Mouse (Mus musculus) forebrain, embryonic 11.5 days (tissue): ENCODE measurements around the gene Hspe1. TPM values are rescaled to one million over a fixed set of nuclear protein-coding genes. Genes with fewer than 3 reads are reported as not detected.
"Not testable (repeated sequence)": the region's sequence is repeated elsewhere in the genome, so short reads cannot be mapped to it uniquely, and the experiment has no call there.

ENCODE experiments used
- ATAC-seq: fragments of 200-750 bp; cut with Nextera tagmentation; replicated peaks from 2 replicates; pipeline ENCODE4 v1.8.0; 2017; ENCODE audit warnings: moderate TSS enrichment; ENCODE audit not compliant: low FRiP score
- DNase-seq: peaks from one replicate; pipeline ENCODE4 v3.0.0-alpha.2; 2017; ENCODE audit warnings: low spot score
- H3K27ac ChIP-seq: fragments of 300-500 bp; sonication (generic); 2 replicates; pipeline ENCODE4 v1.5.1; 2014; ENCODE audit warnings: low read depth, low read length
- H3K27me3 ChIP-seq: fragments of 300-500 bp; sonication (generic); 2 replicates; pipeline ENCODE4 v1.6.1; 2014; ENCODE audit warnings: mild to moderate bottlenecking, low read length, mixed read lengths; ENCODE audit not compliant: control insufficient read depth, insufficient read depth
- H3K36me3 ChIP-seq: fragments of 300-500 bp; sonication (generic); 2 replicates; pipeline ENCODE4 v1.6.1; 2014; ENCODE audit warnings: mild to moderate bottlenecking, low read length, moderate library complexity, mixed read lengths; ENCODE audit not compliant: control insufficient read depth, insufficient read depth
- H3K4me1 ChIP-seq: fragments of 300-500 bp; sonication (generic); replicated peaks from 2 replicates; pipeline ENCODE4 v1.6.1; 2014; ENCODE audit warnings: low read length, mixed read lengths; ENCODE audit not compliant: control insufficient read depth, insufficient read depth
- H3K4me2 ChIP-seq: fragments of 300-500 bp; sonication (generic); 2 replicates; pipeline ENCODE4 v1.6.1; 2014; ENCODE audit warnings: low read depth, mild to moderate bottlenecking, low read length, moderate library complexity, mixed read lengths; ENCODE audit not compliant: severe bottlenecking
- H3K4me3 ChIP-seq: fragments of 300-500 bp; sonication (generic); 2 replicates; pipeline ENCODE4 v1.5.1; 2014; ENCODE audit warnings: low read depth, low read length
- H3K9ac ChIP-seq: fragments of 300-500 bp; sonication (generic); 2 replicates; pipeline ENCODE4 v1.6.1; 2014; ENCODE audit warnings: low read length
- H3K9me3 ChIP-seq: fragments of 300-500 bp; sonication (generic); 2 replicates; pipeline ENCODE4 v1.6.1; 2016; ENCODE audit warnings: low read length, mixed read lengths; ENCODE audit not compliant: control insufficient read depth
- WGBS: fragments of 180-500 bp; shearing (Covaris S2); extraction: QIAGEN DNeasy Blood & Tissue Kit; methylation state at CpG from one replicate; pipeline ENCODE4 v1.1.7; 2014; 5-methylcytosine and 5-hydroxymethylcytosine counted together
- polyA plus RNA-seq: library from polyadenylated mRNA; unstranded; fragments of >200 nt; fragmentation: Nextera tagmentation; extraction: Ambion mirVana; gene quantifications from 2 replicates; pipeline ENCODE4 v1.2.1, GENCODE M21; 2014

The Hspe1 gene
- polyA plus RNA-seq, 1 experiment from 2014 or later, result 507 TPM

DNA sequence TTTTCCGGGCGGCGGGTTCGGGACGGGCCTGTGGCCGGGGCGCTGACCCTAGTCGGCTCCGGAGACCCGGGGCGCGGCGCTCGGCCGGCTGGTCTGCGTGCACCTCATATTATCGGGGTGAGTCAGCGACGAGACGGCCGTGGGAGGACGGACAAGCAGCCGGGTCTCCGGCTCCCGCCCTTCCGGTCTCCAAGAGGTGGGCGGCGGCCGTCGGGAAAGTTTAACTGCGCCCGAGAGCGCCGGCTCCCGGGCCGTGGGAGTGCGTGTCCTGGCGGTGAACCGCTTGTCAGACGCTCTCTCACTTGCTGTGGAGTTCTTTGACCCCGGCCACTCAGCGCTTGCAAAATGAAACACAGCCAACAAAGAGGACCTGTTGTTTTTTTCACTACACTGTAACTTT, 34.9 kb upstream of the Hspe1 start:
- Histone ChIP-seq H3K4me1 (peaks cover 10% of the 10 kb centered on the region), H3K4me2 (peak overlapping the region; percentile 67), H3K4me3 (peak overlapping the region; percentile 89), H3K36me3 (no peaks in the 10 kb centered on the region), H3K27me3 (no peaks in the 10 kb centered on the region), H3K27ac (peak overlapping the region; percentile 62), H3K9ac (peak overlapping the region; percentile 74), H3K9me3 (no peaks in the 10 kb centered on the region)
- WGBS, result under 1% methylated on average over 42 of the region's 42 CpGs
- ATAC-seq (0 out of 2 replicates have a peak, but pooled peaks have one; percentile 58), DNase-seq (no peak)

DNA sequence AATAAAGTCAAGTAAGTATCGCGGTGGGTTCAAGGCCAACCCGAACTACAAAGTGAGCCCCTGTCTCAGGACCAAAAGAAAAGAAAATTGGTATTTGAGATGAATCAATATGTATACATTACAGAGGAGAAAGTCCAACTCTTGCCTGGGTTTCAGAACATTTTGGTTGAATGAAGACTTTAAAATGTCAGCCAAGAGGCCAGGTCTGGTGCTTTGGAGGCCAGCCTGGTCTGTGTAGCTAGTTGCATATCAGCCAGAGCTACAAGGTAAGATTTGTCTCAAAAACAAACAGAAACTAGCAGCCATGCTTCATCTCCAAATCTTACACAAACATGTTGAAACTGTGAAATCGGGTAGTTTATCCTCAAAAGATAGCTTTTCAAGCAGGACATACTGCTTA, 34.3 kb upstream of the Hspe1 start:
- Histone ChIP-seq H3K4me3 (peak overlapping the region; percentile 89), H3K9ac (peak overlapping the region; percentile 74), H3K27me3 (no peaks in the 10 kb centered on the region), H3K36me3 (no peaks in the 10 kb centered on the region), H3K27ac (no peak overlapping the region), H3K9me3 (no peaks in the 10 kb centered on the region), H3K4me2 (peak overlapping the region; percentile 67), H3K4me1 (peaks cover 10% of the 10 kb centered on the region)
- no peak for DNase-seq
- WGBS, result 71% methylated on average over 4 of the region's 4 CpGs
- no peak for ATAC-seq

DNA sequence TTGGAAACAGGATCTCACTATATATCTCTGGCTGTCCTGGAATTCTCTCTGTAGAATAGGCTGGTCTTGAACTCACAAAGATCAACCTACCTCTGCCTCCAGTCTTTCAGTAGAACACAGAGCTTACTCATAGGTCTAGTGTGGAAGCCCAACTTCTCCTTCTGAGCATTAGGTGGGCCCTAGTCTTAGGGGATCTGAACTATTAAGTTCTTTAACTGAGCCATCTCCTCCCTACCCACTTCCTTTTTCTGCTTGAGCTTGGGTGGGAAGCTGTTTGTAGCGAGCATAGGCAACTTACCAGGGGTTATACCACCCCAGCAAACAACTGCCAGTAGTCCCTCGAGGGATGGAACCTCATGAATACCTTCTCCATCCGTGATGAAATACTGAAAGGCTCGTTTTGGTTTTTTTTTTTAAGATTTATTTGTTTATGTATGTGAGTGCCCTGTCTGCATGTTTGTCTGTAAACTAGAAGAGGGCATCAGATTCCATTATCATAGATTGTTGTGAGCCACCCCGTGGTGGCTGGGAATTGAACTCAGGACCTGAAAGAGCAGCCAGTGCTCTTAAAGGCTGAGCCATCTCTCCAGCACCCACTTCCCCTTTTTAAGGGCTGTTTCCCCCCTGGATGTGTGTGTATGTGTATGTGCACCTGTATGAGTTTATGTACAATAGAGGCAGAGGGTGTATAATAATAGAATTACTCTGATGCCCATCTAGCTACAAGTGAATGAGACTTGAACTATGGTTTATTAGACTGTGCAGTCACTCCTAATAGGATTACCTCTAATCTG, 32.4 kb upstream of the Hspe1 start:
- Histone ChIP-seq H3K27ac (no peak overlapping the region), H3K27me3 (no peaks in the 10 kb centered on the region), H3K4me2 (no peak overlapping the region), H3K4me1 (peaks cover 10% of the 10 kb centered on the region), H3K36me3 (no peaks in the 10 kb centered on the region), H3K9ac (no peak overlapping the region), H3K9me3 (no peaks in the 10 kb centered on the region), H3K4me3 (no peak overlapping the region)
- 87% methylated on average over 5 of the region's 5 CpGs for WGBS
- DNase-seq (no peak), ATAC-seq (no peak)

DNA sequence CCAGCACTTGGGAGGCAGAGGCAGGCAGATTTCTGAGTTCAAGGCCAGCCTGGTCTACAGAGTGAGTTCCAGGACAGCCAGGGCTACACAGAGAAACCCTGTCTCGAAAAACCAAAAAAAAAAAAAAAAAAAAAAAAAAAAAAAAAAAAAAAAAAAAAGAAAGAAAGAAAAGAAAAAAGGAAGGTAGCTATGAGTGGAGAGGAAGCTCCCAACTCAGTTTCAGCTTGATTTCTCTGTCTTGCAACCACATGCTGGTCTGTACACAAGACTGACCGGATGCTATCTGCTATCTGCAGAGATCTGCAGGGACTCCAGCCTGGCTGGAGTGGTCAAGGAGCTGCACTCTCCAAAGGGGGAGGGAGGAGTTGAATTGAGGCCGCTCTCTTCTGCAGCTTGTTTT, 29.5 kb upstream of the Hspe1 start:
- not testable (repeated sequence) for H3K4me2 ChIP-seq, H3K9me3 ChIP-seq, H3K27ac ChIP-seq, H3K27me3 ChIP-seq, H3K36me3 ChIP-seq, H3K4me1 ChIP-seq, ATAC-seq, H3K4me3 ChIP-seq, H3K9ac ChIP-seq, DNase-seq
- 83% methylated on average over 2 of the region's 3 CpGs for WGBS

DNA sequence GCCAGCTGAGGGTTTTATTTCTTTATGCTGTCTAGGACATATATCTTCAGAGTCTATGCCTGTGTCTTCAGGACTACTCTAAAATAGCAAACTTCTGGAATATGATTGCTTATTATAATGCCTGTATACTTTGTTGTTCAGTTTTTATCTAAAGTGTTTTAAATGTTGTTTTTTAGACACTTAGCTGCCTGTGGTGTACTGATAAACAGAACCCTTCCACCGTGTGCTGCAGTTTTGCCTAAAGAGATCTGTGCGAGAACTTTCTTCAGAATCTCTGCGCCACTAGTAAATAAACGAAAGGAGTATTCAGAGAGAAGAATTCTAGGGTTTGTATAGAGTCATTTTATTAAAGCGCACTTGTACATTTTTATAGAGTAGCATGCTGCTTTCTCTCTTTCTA, 26.8 kb upstream of the Hspe1 start:
- WGBS, result 92% methylated on average over 5 of the region's 5 CpGs
- DNase-seq (no peak), ATAC-seq (no peak)
- Histone ChIP-seq H3K4me1 (no peaks in the 10 kb centered on the region), H3K9ac (no peak overlapping the region), H3K9me3 (no peaks in the 10 kb centered on the region), H3K27ac (no peak overlapping the region), H3K4me3 (no peak overlapping the region), H3K36me3 (no peaks in the 10 kb centered on the region; the same call in 1 of the 2 replicates), H3K4me2 (no peak overlapping the region), H3K27me3 (no peaks in the 10 kb centered on the region)

DNA sequence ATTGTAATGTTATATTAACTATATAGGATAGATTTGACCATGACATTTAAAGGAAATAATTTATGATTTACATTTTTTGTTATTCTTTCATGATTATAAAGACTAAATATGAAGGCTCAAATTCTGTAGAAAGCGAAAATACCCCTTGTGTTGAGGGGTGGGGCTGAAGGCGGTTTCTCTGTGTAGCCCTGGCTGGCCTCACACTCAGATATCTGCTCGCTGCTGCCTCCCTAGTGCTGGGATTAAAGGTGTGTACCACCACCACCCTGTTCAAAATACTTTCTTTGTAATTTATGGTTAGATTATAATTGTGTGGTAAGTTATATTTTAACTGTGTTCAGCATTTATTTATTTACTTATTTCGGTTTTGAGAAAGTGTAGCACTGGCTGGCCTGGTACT, 26.2 kb upstream of the Hspe1 start:
- Histone ChIP-seq H3K4me1 (no peaks in the 10 kb centered on the region), H3K27me3 (no peaks in the 10 kb centered on the region), H3K9ac (no peak overlapping the region), H3K9me3 (no peaks in the 10 kb centered on the region), H3K36me3 (no peaks in the 10 kb centered on the region; the same call in 1 of the 2 replicates), H3K27ac (no peak overlapping the region), H3K4me2 (no peak overlapping the region), H3K4me3 (no peak overlapping the region)
- no peak for DNase-seq
- WGBS, result 90% methylated on average over 4 of the region's 4 CpGs
- ATAC-seq, result no peak

DNA sequence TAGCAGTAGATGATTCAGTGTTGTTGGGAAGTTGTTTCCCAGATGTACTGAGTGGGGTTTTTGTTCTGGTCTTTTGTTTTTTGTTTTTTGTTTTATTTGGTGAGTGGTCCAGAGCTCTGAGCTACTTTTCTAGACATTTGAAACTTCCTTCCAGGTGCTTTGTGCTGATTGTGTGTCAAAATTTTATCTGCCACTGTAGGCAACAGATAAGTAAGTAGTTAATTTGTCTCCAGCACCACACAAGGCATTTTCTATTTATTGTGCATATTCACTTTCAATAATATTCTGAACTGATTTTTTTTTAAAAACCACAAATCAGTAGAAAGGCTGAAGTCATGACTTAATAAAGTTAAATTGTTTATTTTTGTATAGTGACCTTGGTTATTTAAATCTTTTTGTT, 15.6 kb upstream of the Hspe1 start:
- H3K9me3 ChIP-seq, ATAC-seq, H3K27ac ChIP-seq, H3K36me3 ChIP-seq, H3K4me3 ChIP-seq, DNase-seq, H3K9ac ChIP-seq, H3K4me2 ChIP-seq, H3K4me1 ChIP-seq, H3K27me3 ChIP-seq: not testable (repeated sequence)

DNA sequence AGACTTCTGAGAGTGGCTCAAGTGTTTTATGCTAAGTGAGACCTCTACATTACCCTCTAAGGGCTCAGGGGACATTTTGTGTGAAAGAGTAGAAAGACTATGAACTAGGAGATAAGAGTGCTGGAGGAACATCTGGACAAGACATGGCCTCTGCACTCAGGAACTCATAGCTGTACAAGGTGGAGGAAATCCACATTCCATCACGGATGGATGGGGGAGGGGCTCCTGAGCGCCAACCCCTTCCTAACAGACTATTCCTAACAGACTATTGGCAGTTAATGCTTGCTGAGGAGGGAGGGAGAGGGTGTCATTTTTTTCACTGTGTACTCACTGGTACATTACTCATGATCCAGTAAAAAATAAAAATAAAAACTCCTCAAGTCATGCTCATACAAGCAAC, 13.2 kb upstream of the Hspe1 start:
- H3K36me3 ChIP-seq, result peaks cover 6% of the 10 kb centered on the region; the same call in 1 of the 2 replicates
- no peak for ATAC-seq
- no peaks in the 10 kb centered on the region for H3K27me3 ChIP-seq
- no peak overlapping the region for H3K4me2 ChIP-seq
- H3K4me1 ChIP-seq, result no peaks in the 10 kb centered on the region
- H3K9me3 ChIP-seq, result no peaks in the 10 kb centered on the region
- DNase-seq, result no peak
- H3K9ac ChIP-seq, result no peak overlapping the region
- H3K27ac ChIP-seq, result no peak overlapping the region
- H3K4me3 ChIP-seq, result no peak overlapping the region
- WGBS, result 74% methylated on average over 2 of the region's 2 CpGs
